Mouse (Mus musculus) stomach, postnatal 0 days (tissue): ENCODE results near the gene Nhs. TPM values are rescaled to one million over a fixed set of nuclear protein-coding genes. Genes with fewer than 3 reads are reported as not detected.

Experiments
- ATAC-seq: fragments of 200-750 bp; cut with Nextera tagmentation; 2 replicates; pipeline ENCODE4 v1.8.0; 2017; ENCODE audit not compliant: low FRiP score, low TSS enrichment
- DNase-seq: peaks from one replicate; pipeline ENCODE4 v3.0.0-alpha.2; 2016; ENCODE audit warnings: low spot score
- H3K27ac ChIP-seq: fragments of 300-500 bp; sonication (generic); replicated peaks from 2 replicates; pipeline ENCODE4 v1.5.1; 2014; ENCODE audit warnings: mild to moderate bottlenecking, control low read depth
- H3K27me3 ChIP-seq: fragments of 300-500 bp; sonication (generic); 2 replicates; pipeline ENCODE4 v1.6.1; 2014; ENCODE audit warnings: low read length; ENCODE audit not compliant: control insufficient read depth, insufficient read depth
- H3K36me3 ChIP-seq: fragments of 300-500 bp; sonication (generic); 2 replicates; pipeline ENCODE4 v1.6.1; 2014; ENCODE audit warnings: low read length, mixed read lengths; ENCODE audit not compliant: control insufficient read depth, insufficient read depth
- H3K4me1 ChIP-seq: fragments of 300-500 bp; sonication (generic); replicated peaks from 2 replicates; pipeline ENCODE4 v1.6.1; 2014; ENCODE audit warnings: antibody characterized with exemption; ENCODE audit not compliant: control insufficient read depth, insufficient read depth
- H3K4me2 ChIP-seq: fragments of 300-500 bp; sonication (generic); replicated peaks from 2 replicates; pipeline ENCODE4 v1.6.1; 2014; ENCODE audit warnings: low read depth, mild to moderate bottlenecking, control low read depth, moderate library complexity
- H3K4me3 ChIP-seq: fragments of 300-500 bp; sonication (generic); 2 replicates; pipeline ENCODE4 v1.5.1; 2014; ENCODE audit warnings: low read depth, low read length, control low read depth
- H3K9ac ChIP-seq: fragments of 300-500 bp; sonication (generic); 2 replicates; pipeline ENCODE4 v1.6.1; 2014; ENCODE audit warnings: mild to moderate bottlenecking, low read length, control low read depth, mixed read lengths
- H3K9me3 ChIP-seq: fragments of 300-500 bp; sonication (generic); 2 replicates; pipeline ENCODE4 v1.6.1; 2016; ENCODE audit warnings: low read length; ENCODE audit not compliant: control insufficient read depth
- CTCF ChIP-seq: IDR thresholded peaks from 2 replicates; pipeline ENCODE4 v1.5.1; 2016; ENCODE audit warnings: antibody characterized with exemption, low read depth, mild to moderate bottlenecking, moderate library complexity
- EP300 ChIP-seq: optimal IDR thresholded peaks from 2 replicates; pipeline ENCODE3; 2016; ENCODE audit warnings: antibody characterized with exemption
- WGBS: fragments of 180-500 bp; shearing (Covaris S2); extraction: QIAGEN DNeasy Blood & Tissue Kit; methylation state at CpG from one replicate; pipeline ENCODE4 v1.1.7; 2014; 5-methylcytosine and 5-hydroxymethylcytosine counted together
- polyA plus RNA-seq: library from polyadenylated mRNA; unstranded; fragments of >200 nt; fragmentation: Nextera tagmentation; extraction: Ambion mirVana; gene quantifications from 2 replicates; pipeline ENCODE4 v1.2.1, GENCODE M21; 2015

Gene Nhs
- polyA plus RNA-seq, 1 experiment from 2014 or later = 0.57 TPM

DNA sequence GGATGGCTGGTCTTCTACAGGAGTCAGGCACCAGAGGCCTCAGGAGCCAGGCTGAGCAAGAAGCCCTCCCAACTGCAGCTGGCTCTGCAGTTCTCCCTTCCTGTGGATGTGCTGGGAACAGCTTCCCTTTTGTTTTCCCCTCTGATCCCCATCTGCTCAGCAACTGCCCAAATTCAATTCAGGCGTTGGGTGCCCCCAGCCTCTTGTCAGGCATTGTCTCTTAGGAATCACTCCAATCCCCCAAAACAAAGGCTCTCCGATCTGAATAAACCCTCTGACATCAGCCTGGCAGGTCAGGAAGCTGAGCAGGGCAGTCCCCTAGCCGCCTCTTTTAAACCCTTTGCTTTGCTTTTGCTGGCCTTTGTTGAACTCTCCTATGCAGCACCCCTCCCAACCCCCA, 149.7 kb downstream of the Nhs start:
- Histone ChIP-seq H3K27ac (no peak overlapping the region), H3K4me1 (no peaks in the 10 kb centered on the region), H3K9me3 (no peaks in the 10 kb centered on the region), H3K4me2 (no peak overlapping the region), H3K27me3 (no peaks in the 10 kb centered on the region), H3K36me3 (no peaks in the 10 kb centered on the region), H3K4me3 (no peak overlapping the region), H3K9ac (no peak overlapping the region)
- 51% methylated on average over 3 of the region's 3 CpGs for WGBS
- TF ChIP-seq EP300 (no peak), CTCF (no peak)
- ATAC-seq (no peak), DNase-seq (no peak)

DNA sequence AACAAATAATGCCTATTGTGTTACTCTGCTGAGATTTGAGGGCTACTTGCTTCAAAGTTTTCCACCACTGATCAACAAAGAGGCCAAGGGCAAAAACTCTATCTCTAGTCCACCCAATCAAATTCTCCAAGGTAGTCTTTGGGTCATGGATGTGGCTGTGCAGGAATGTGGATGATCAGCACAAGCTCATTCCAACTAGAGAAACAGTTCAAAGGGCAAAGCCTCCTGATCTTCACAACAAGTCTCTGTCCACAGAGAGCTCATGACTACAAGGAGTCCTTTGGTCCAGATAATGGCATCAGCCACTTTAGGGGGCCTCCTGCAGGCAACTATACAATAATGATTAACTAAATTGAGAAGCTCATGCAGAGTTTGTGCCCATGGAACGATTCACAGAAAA, 155.7 kb downstream of the Nhs start:
- ATAC-seq = no peak
- no peak overlapping the region for H3K4me3 ChIP-seq
- H3K27me3 ChIP-seq = no peaks in the 10 kb centered on the region
- no peak overlapping the region for H3K9ac ChIP-seq
- no peak overlapping the region for H3K27ac ChIP-seq
- TF ChIP-seq EP300 (no peak), CTCF (no peak)
- H3K4me2 ChIP-seq = no peak overlapping the region
- H3K36me3 ChIP-seq = no peaks in the 10 kb centered on the region
- DNase-seq = no peak
- 52% methylated on average over 1 of the region's 1 CpGs for WGBS
- H3K9me3 ChIP-seq = no peaks in the 10 kb centered on the region
- H3K4me1 ChIP-seq = no peaks in the 10 kb centered on the region

DNA sequence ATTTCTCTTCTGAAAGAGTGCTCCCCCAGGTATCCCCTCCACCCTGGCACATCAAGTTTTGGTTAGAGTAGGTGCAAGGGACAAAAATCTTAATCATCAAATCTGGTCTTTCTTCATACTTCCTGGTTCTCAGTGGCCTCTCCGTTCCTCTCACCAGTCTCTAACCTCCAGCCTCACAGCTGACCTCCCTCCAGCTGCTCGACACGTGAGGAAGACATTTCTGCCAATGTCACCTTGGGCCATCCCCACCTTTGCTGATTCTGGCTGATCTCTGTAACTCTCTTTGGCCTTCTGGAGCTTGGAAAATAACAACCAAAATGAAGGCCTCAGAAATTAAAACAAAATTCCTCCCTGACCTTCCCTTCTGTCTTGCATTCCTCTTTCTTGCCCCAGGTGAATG, 160.7 kb downstream of the Nhs start:
- Histone ChIP-seq H3K4me2 (no peak overlapping the region), H3K27ac (no peak overlapping the region), H3K4me3 (no peak overlapping the region), H3K4me1 (no peaks in the 10 kb centered on the region), H3K9ac (no peak overlapping the region), H3K36me3 (no peaks in the 10 kb centered on the region), H3K9me3 (no peaks in the 10 kb centered on the region), H3K27me3 (no peaks in the 10 kb centered on the region)
- ATAC-seq (no peak), DNase-seq (no peak)
- no peak for TF ChIP-seq CTCF
- no peak for TF ChIP-seq EP300
- WGBS = 72% methylated on average over 3 of the region's 3 CpGs

DNA sequence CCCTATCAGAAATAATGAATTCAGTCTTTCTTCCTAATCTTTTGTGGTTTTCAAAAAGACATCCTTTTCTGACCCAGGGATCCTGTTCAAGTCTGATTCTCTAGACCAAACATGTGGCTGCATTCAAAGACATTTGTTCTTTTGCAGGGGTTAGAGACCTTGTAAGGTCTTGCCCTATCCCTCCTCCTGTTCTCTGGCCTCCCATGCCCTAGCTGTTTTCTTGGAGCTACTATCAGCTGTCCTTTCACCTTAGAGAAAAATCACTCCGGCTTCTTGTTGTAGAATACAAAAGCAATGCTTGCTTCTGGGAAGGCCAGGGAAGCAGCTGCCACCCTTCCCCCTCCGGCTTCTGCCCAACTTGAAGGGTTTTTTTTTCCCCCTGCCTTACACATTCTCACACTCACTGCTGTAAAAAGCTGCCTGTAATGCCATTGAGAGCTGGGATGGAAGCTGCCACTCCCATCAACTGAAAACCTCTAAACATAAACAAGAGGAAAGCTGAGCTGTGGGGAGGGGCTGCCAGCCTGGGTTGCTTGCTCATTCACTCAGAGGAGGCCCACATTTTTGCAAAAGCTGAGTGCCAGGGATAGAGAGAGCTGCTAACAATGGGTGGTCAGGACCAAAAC, 162.2 kb downstream of the Nhs start:
- no peak overlapping the region for H3K4me2 ChIP-seq
- H3K27ac ChIP-seq = no peak overlapping the region
- H3K27me3 ChIP-seq = no peaks in the 10 kb centered on the region
- no peaks in the 10 kb centered on the region for H3K36me3 ChIP-seq
- WGBS = 33% methylated on average over 2 of the region's 2 CpGs
- H3K4me1 ChIP-seq = no peaks in the 10 kb centered on the region
- DNase-seq (no peak), ATAC-seq (no peak)
- H3K4me3 ChIP-seq = no peak overlapping the region
- no peak overlapping the region for H3K9ac ChIP-seq
- no peaks in the 10 kb centered on the region for H3K9me3 ChIP-seq
- TF ChIP-seq CTCF = no peak
- TF ChIP-seq EP300 = no peak

DNA sequence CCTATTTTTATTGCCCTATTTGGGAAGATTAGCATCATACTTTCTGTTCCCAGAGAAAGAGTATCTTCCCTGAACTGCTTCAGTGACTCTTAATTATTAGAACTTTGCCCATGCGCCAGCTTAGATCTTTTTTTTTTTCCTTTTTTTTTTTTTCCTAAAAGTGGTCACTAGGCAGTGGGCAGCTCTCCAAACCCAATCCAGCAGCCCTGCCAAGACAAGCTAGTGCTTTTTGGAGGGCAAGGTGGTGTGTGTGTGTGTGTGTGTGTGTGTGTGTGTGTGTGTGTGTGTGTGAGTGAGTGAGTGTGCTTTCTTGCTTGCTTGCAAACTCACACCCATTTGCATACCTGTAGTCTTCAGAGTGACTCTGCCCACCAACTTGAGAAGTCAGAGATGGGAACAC, 169.4 kb downstream of the Nhs start:
- Histone ChIP-seq H3K27ac (no peak overlapping the region), H3K4me1 (no peaks in the 10 kb centered on the region), H3K36me3 (no peaks in the 10 kb centered on the region), H3K4me3 (no peak overlapping the region), H3K4me2 (no peak overlapping the region), H3K9me3 (no peaks in the 10 kb centered on the region), H3K9ac (no peak overlapping the region), H3K27me3 (no peaks in the 10 kb centered on the region)
- DNase-seq = no peak
- WGBS = 93% methylated on average over 1 of the region's 1 CpGs
- no peak for ATAC-seq
- TF ChIP-seq CTCF (no peak), EP300 (no peak)

DNA sequence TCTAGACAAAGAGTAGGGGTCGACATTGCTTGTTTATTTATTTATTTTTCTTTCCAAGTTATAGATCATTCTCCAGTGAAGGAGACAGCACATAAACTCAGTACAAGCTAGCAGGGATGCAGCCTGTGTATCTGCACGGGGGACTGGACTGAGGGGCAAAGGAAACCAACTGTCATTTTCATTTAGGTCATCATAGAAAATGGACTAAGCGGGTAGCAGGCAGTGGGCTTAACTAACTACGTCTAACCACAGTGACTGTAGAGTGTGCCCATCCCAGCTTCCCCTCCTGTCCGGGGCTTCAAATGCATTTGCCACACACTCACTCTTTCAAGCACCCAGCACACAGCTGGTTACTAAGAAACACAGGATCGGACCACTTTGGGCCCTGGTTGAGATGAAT, 174.6 kb downstream of the Nhs start:
- Histone ChIP-seq H3K4me1 (no peaks in the 10 kb centered on the region), H3K4me3 (no peak overlapping the region), H3K9ac (no peak overlapping the region), H3K36me3 (no peaks in the 10 kb centered on the region), H3K9me3 (no peaks in the 10 kb centered on the region), H3K4me2 (no peak overlapping the region), H3K27me3 (no peaks in the 10 kb centered on the region), H3K27ac (no peak overlapping the region)
- no peak for ATAC-seq
- no peak for DNase-seq
- TF ChIP-seq EP300 = no peak
- TF ChIP-seq CTCF = no peak
- WGBS = 70% methylated on average over 6 of the region's 6 CpGs
